Mouse (Mus musculus): ENCODE results near the gene Ccdc6. TPM values are rescaled to one million over a fixed set of nuclear protein-coding genes. Genes with fewer than 3 reads are reported as not detected.

Gene Ccdc6
- polyA plus RNA-seq, 1 experiment from 2014 or later = 8.9 TPM

- peaks cover 77% of the 10 kb centered on the region for H3K4me1 ChIP-seq (replicated peaks)
- H3K27ac ChIP-seq = peak overlapping the region; percentile 85
These were observed 36.3 kb downstream of the Ccdc6 start for GRCm38 (mm10) chr10:70133188-70133587.

GRCm38 (mm10) chr10:70135680-70136079 is 38.8 kb downstream of the Ccdc6 start:
- DNase-seq (peak; percentile 31), ATAC-seq (ENCODE audit: low read depth) (no peak)
- WGBS (ENCODE audit: insufficient replicate concordance) = 67% methylated on average over 5 of the region's 5 CpGs
- Histone ChIP-seq H3K9ac (no peak overlapping the region), H3K36me3 (no peaks in the 10 kb centered on the region), H3K27ac (no peak overlapping the region), H3K4me2 (no peak overlapping the region), H3K4me1 (replicated peaks) (peaks cover 77% of the 10 kb centered on the region), H3K27me3 (no peaks in the 10 kb centered on the region), H3K4me3 (replicated peaks) (no peak overlapping the region), H3K9me3 (replicated peaks) (no peaks in the 10 kb centered on the region)

More at GRCm38 (mm10) chr10:70133188-70133587, 36.3 kb downstream of the Ccdc6 start:
- Histone ChIP-seq H3K27me3 (no peaks in the 10 kb centered on the region), H3K9me3 (replicated peaks) (no peaks in the 10 kb centered on the region), H3K4me2 (peak overlapping the region; percentile 47), H3K36me3 (no peaks in the 10 kb centered on the region), H3K4me3 (replicated peaks) (no peak overlapping the region), H3K9ac (peak overlapping the region; percentile 55; the same call in 1 of the 2 replicates)
- peak; percentile 60 for DNase-seq
- peak; percentile 87 for ATAC-seq (ENCODE audit: low read depth)
- WGBS (ENCODE audit: insufficient replicate concordance) = 14% methylated on average over 6 of the region's 6 CpGs

GRCm38 (mm10) chr10:70137652-70138051 is 40.7 kb downstream of the Ccdc6 start:
- Histone ChIP-seq H3K27me3 (no peaks in the 10 kb centered on the region), H3K9ac (no peak overlapping the region), H3K4me1 (replicated peaks) (peaks cover 66% of the 10 kb centered on the region), H3K36me3 (peaks cover 3% of the 10 kb centered on the region; the same call in 1 of the 2 replicates), H3K4me3 (replicated peaks) (no peak overlapping the region), H3K27ac (no peak overlapping the region), H3K9me3 (replicated peaks) (no peaks in the 10 kb centered on the region), H3K4me2 (peak overlapping the region; percentile 46)
- DNase-seq = no peak
- WGBS (ENCODE audit: insufficient replicate concordance) = 79% methylated on average over 7 of the region's 7 CpGs
- no peak for ATAC-seq (ENCODE audit: low read depth)

- Histone ChIP-seq H3K9ac (peak overlapping the region; percentile 36; the same call in 1 of the 2 replicates), H3K4me1 (replicated peaks) (peaks cover 61% of the 10 kb centered on the region)
- peak; percentile 75 for ATAC-seq (ENCODE audit: low read depth)
These were observed 41.2 kb downstream of the Ccdc6 start for GRCm38 (mm10) chr10:70138150-70138549.

GRCm38 (mm10) chr10:70139368-70139767 is 42.4 kb downstream of the Ccdc6 start:
- Histone ChIP-seq H3K9me3 (replicated peaks) (no peaks in the 10 kb centered on the region), H3K4me2 (no peak overlapping the region), H3K36me3 (peaks cover 19% of the 10 kb centered on the region), H3K27ac (peak overlapping the region; percentile 78), H3K9ac (no peak overlapping the region), H3K4me1 (replicated peaks) (peaks cover 49% of the 10 kb centered on the region), H3K4me3 (replicated peaks) (no peak overlapping the region), H3K27me3 (no peaks in the 10 kb centered on the region)
- no peak for ATAC-seq (ENCODE audit: low read depth)
- 73% methylated on average over 6 of the region's 6 CpGs for WGBS (ENCODE audit: insufficient replicate concordance)
- DNase-seq = no peak

More at GRCm38 (mm10) chr10:70138150-70138549, 41.2 kb downstream of the Ccdc6 start:
- peak overlapping the region; percentile 46 for H3K4me2 ChIP-seq
- H3K27me3 ChIP-seq = no peaks in the 10 kb centered on the region
- no peaks in the 10 kb centered on the region for H3K9me3 ChIP-seq (replicated peaks)
- 21% methylated on average over 8 of the region's 8 CpGs for WGBS (ENCODE audit: insufficient replicate concordance)
- H3K27ac ChIP-seq = peak overlapping the region; percentile 78
- peaks cover 8% of the 10 kb centered on the region for H3K36me3 ChIP-seq
- DNase-seq = peak; percentile 61
- no peak overlapping the region for H3K4me3 ChIP-seq (replicated peaks)

- Histone ChIP-seq H3K9me3 (replicated peaks) (no peaks in the 10 kb centered on the region), H3K36me3 (peaks cover 28% of the 10 kb centered on the region), H3K4me2 (peak overlapping the region; percentile 13; the same call in 1 of the 2 replicates), H3K4me1 (replicated peaks) (peaks cover 42% of the 10 kb centered on the region), H3K9ac (no peak overlapping the region), H3K4me3 (replicated peaks) (no peak overlapping the region), H3K27ac (peak overlapping the region; percentile 78), H3K27me3 (no peaks in the 10 kb centered on the region)
- peak; percentile 58 for DNase-seq
- WGBS (ENCODE audit: insufficient replicate concordance) = 38% methylated on average over 12 of the region's 12 CpGs
- peak; percentile 90 for ATAC-seq (ENCODE audit: low read depth)
These were observed 43.5 kb downstream of the Ccdc6 start for GRCm38 (mm10) chr10:70140414-70140813.

GRCm38 (mm10) chr10:70142623-70143022 is 45.7 kb downstream of the Ccdc6 start:
- Histone ChIP-seq H3K9ac (no peak overlapping the region), H3K4me3 (replicated peaks) (no peak overlapping the region), H3K9me3 (replicated peaks) (no peaks in the 10 kb centered on the region), H3K4me2 (no peak overlapping the region), H3K27ac (no peak overlapping the region), H3K27me3 (no peaks in the 10 kb centered on the region), H3K36me3 (peaks cover 42% of the 10 kb centered on the region), H3K4me1 (replicated peaks) (peaks cover 39% of the 10 kb centered on the region)
- DNase-seq (no peak), ATAC-seq (ENCODE audit: low read depth) (no peak)
- 92% methylated on average over 17 of the region's 17 CpGs for WGBS (ENCODE audit: insufficient replicate concordance)

GRCm38 (mm10) chr10:70144004-70144557 is 47.2 kb downstream of the Ccdc6 start:
- DNase-seq (no peak), ATAC-seq (ENCODE audit: low read depth) (no peak)
- Histone ChIP-seq H3K9me3 (replicated peaks) (no peaks in the 10 kb centered on the region), H3K9ac (no peak overlapping the region), H3K27ac (no peak overlapping the region), H3K27me3 (no peaks in the 10 kb centered on the region), H3K4me2 (no peak overlapping the region), H3K4me1 (replicated peaks) (peaks cover 30% of the 10 kb centered on the region), H3K4me3 (replicated peaks) (no peak overlapping the region), H3K36me3 (peaks cover 48% of the 10 kb centered on the region)
- 83% methylated on average over 10 of the region's 10 CpGs for WGBS (ENCODE audit: insufficient replicate concordance)

- peaks cover 56% of the 10 kb centered on the region for H3K36me3 ChIP-seq
- no peak overlapping the region for H3K9ac ChIP-seq
These were observed 49.0 kb downstream of the Ccdc6 start for GRCm38 (mm10) chr10:70145873-70146272.

GRCm38 (mm10) chr10:70149093-70149492 is 52.2 kb downstream of the Ccdc6 start:
- Histone ChIP-seq H3K9ac (no peak overlapping the region), H3K4me2 (no peak overlapping the region), H3K9me3 (replicated peaks) (no peaks in the 10 kb centered on the region), H3K36me3 (peaks cover 67% of the 10 kb centered on the region), H3K4me3 (replicated peaks) (no peak overlapping the region), H3K27ac (no peak overlapping the region), H3K27me3 (no peaks in the 10 kb centered on the region), H3K4me1 (replicated peaks) (peaks cover 17% of the 10 kb centered on the region; the same call in 1 of the 2 replicates)
- ATAC-seq (ENCODE audit: low read depth) = no peak
- 41% methylated on average over 7 of the region's 7 CpGs for WGBS (ENCODE audit: insufficient replicate concordance)
- no peak for DNase-seq

More at GRCm38 (mm10) chr10:70145873-70146272, 49.0 kb downstream of the Ccdc6 start:
- Histone ChIP-seq H3K4me2 (no peak overlapping the region), H3K27me3 (no peaks in the 10 kb centered on the region), H3K9me3 (replicated peaks) (no peaks in the 10 kb centered on the region), H3K4me3 (replicated peaks) (no peak overlapping the region), H3K27ac (no peak overlapping the region), H3K4me1 (replicated peaks) (peaks cover 23% of the 10 kb centered on the region)
- 92% methylated on average over 12 of the region's 12 CpGs for WGBS (ENCODE audit: insufficient replicate concordance)
- DNase-seq (no peak), ATAC-seq (ENCODE audit: low read depth) (no peak)

GRCm38 (mm10) chr10:70150301-70150700 is 53.4 kb downstream of the Ccdc6 start:
- H3K4me2 ChIP-seq = no peak overlapping the region
- H3K4me1 ChIP-seq (replicated peaks) = peaks cover 17% of the 10 kb centered on the region; the same call in 1 of the 2 replicates
- no peak for ATAC-seq (ENCODE audit: low read depth)
- 78% methylated on average over 4 of the region's 4 CpGs for WGBS (ENCODE audit: insufficient replicate concordance)
- no peaks in the 10 kb centered on the region for H3K9me3 ChIP-seq (replicated peaks)
- H3K27me3 ChIP-seq = no peaks in the 10 kb centered on the region
- H3K27ac ChIP-seq = no peak overlapping the region
- H3K36me3 ChIP-seq = peaks cover 68% of the 10 kb centered on the region
- H3K4me3 ChIP-seq (replicated peaks) = no peak overlapping the region
- DNase-seq = no peak
- H3K9ac ChIP-seq = no peak overlapping the region

GRCm38 (mm10) chr10:70151171-70151570 is 54.2 kb downstream of the Ccdc6 start:
- DNase-seq (no peak), ATAC-seq (ENCODE audit: low read depth) (no peak)
- H3K9ac ChIP-seq = no peak overlapping the region
- no peak overlapping the region for H3K4me3 ChIP-seq (replicated peaks)
- no peak overlapping the region for H3K27ac ChIP-seq
- WGBS (ENCODE audit: insufficient replicate concordance) = 76% methylated on average over 10 of the region's 10 CpGs
- H3K4me2 ChIP-seq = no peak overlapping the region
- H3K4me1 ChIP-seq (replicated peaks) = peaks cover 17% of the 10 kb centered on the region; the same call in 1 of the 2 replicates
- no peaks in the 10 kb centered on the region for H3K9me3 ChIP-seq (replicated peaks)
- H3K27me3 ChIP-seq = no peaks in the 10 kb centered on the region
- peaks cover 68% of the 10 kb centered on the region for H3K36me3 ChIP-seq
